Mouse (Mus musculus): ENCODE results near the gene Rnf26. TPM values are rescaled to one million over a fixed set of nuclear protein-coding genes. Genes with fewer than 3 reads are reported as not detected.
A peak's percentile ranks its signal among the peaks of the same experiment; 100 is the strongest.
"Not testable (repeated sequence)": the region's sequence is repeated elsewhere in the genome, so short reads cannot be mapped to it uniquely, and the experiment has no call there.

The Rnf26 gene
- polyA plus RNA-seq, 1 experiment from 2014 or later, result 35.2 TPM

DNA sequence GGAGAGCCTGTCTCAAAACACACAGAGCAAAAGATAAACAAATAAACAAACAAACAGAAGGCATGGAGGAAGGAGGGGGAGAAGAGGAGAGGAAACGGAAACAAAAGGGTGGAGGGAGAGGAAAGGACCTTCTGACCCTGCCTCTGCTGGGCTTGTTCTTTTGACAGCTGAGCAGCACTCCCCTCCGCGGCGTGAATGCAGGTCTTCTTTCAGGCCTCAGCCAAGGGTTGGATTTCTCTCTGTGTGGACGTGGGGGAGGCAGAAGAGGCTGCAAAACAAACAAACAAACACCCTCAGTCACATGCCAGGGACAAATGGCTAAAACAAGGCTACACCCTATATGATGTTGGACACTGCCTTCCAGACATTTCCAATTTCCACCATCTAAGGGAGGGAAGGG is 11.7 kb upstream of the Rnf26 start:
- Histone ChIP-seq H3K9ac (no peak overlapping the region), H3K36me3 (replicated peaks) (no peaks in the 10 kb centered on the region), H3K4me2 (no peak overlapping the region), H3K9me3 (replicated peaks) (no peaks in the 10 kb centered on the region), H3K4me1 (replicated peaks) (peaks cover 19% of the 10 kb centered on the region), H3K27me3 (peaks cover 23% of the 10 kb centered on the region), H3K27ac (replicated peaks) (no peak overlapping the region), H3K4me3 (replicated peaks) (no peak overlapping the region)
- no peak for ATAC-seq (ENCODE audit: insufficient read depth)
- 62% methylated on average over 5 of the region's 5 CpGs for WGBS (ENCODE audit: insufficient replicate concordance)

DNA sequence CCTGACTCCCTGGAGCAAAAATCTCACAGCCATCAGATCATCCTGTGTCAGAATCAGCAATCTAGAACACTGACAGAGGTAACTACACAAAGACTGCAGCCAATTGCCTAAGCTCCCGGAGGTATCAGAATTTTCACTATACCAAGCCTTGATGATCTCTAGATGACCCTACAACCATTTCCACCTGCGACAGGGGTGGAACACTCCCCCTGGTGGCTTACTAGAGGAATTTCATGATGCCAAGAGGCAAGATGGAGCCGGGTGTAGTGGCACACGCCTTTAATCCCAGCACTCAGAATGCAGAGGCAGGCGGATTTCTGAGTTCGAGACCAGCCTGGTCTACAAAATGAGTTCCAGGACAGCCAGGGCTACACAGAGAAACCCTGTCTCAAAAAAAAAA is 11.0 kb upstream of the Rnf26 start:
- Histone ChIP-seq H3K27me3 (peaks cover 16% of the 10 kb centered on the region), H3K4me2 (no peak overlapping the region), H3K9ac (no peak overlapping the region), H3K36me3 (replicated peaks) (no peaks in the 10 kb centered on the region), H3K9me3 (replicated peaks) (no peaks in the 10 kb centered on the region), H3K27ac (replicated peaks) (no peak overlapping the region), H3K4me3 (replicated peaks) (no peak overlapping the region), H3K4me1 (replicated peaks) (peaks cover 13% of the 10 kb centered on the region)
- WGBS (ENCODE audit: insufficient replicate concordance), result 64% methylated on average over 6 of the region's 6 CpGs
- no peak for ATAC-seq (ENCODE audit: insufficient read depth)

DNA sequence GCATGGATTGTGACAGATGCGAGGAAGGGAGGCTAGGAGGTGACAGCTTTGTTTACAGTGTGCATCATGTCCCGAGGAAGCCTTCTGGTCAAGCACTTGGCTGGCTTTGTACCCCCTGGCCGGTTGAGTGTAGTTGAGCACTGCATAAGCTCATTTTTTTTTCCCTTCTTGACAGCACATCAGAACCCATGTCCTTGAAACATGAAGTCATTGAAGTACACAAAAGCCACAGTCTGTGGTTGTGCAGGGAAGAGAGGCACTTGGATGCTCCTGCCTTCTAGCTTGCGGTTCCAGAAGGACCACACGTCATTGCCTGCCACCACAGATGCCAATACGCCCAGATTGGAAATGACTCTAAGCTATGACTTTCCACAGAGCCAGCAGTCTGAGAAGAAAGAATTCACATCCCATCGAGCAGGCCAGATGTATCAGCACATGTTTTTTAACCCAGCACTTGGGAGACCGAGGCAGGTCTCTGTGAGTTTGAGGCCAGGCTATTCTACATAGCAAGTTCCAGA is 6.7 kb upstream of the Rnf26 start:
- no peak overlapping the region for H3K9ac ChIP-seq
- no peak for ATAC-seq (ENCODE audit: insufficient read depth)
- no peaks in the 10 kb centered on the region for H3K36me3 ChIP-seq (replicated peaks)
- no peak overlapping the region for H3K4me2 ChIP-seq
- H3K9me3 ChIP-seq (replicated peaks), result no peaks in the 10 kb centered on the region
- no peak overlapping the region for H3K4me3 ChIP-seq (replicated peaks)
- no peaks in the 10 kb centered on the region for H3K27me3 ChIP-seq
- H3K4me1 ChIP-seq (replicated peaks), result no peaks in the 10 kb centered on the region
- WGBS (ENCODE audit: insufficient replicate concordance), result 64% methylated on average over 8 of the region's 8 CpGs
- H3K27ac ChIP-seq (replicated peaks), result no peak overlapping the region

DNA sequence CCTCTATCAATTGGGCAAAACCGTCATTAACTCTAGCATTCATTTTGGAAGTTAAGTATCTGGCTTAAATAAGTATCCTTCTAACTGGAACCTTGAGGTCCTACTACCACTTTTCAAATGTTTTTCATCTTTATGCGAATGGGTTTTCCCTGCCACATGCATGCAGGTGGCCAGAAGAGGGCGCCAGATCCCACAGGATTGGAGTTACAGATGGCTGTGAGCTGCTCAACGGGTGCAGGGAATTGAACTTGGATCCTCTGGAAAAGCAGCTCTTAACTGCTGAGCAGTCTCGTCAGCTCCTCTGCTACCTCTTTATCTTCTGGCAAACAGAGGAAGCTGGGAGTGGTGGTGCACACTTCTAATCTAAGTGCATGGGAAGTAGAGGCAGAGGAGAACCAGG is 5.7 kb upstream of the Rnf26 start:
- H3K27me3 ChIP-seq, result no peaks in the 10 kb centered on the region
- no peak overlapping the region for H3K4me2 ChIP-seq
- peaks cover 9% of the 10 kb centered on the region for H3K4me1 ChIP-seq (replicated peaks)
- no peak for ATAC-seq (ENCODE audit: insufficient read depth)
- H3K27ac ChIP-seq (replicated peaks), result no peak overlapping the region
- no peaks in the 10 kb centered on the region for H3K36me3 ChIP-seq (replicated peaks)
- WGBS (ENCODE audit: insufficient replicate concordance), result 38% methylated on average over 5 of the region's 5 CpGs
- H3K4me3 ChIP-seq (replicated peaks), result no peak overlapping the region
- H3K9me3 ChIP-seq (replicated peaks), result no peaks in the 10 kb centered on the region
- H3K9ac ChIP-seq, result no peak overlapping the region

DNA sequence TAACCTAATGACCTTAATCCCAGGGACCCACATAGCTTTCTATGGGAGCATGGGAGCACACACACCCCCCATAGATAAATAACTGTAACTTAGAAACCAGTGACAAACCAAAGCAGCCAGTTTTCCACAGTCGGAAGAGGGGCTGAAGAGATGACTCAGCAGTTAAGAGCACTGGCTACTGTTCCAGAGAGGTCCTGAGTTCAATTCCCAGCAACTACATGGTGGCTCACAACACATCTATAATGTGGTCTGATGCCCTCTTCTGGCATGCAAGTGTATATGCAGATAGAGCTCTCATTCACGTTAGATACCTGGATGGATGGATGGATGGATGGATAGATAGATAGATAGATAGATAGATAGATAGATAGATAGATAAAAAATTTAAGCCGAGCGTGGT is 2.9 kb upstream of the Rnf26 start:
- no peak overlapping the region for H3K27ac ChIP-seq (replicated peaks)
- H3K9me3 ChIP-seq (replicated peaks), result no peaks in the 10 kb centered on the region
- H3K4me3 ChIP-seq (replicated peaks), result no peak overlapping the region
- H3K4me2 ChIP-seq, result no peak overlapping the region
- ATAC-seq (ENCODE audit: insufficient read depth), result no peak
- H3K9ac ChIP-seq, result no peak overlapping the region
- no peaks in the 10 kb centered on the region for H3K27me3 ChIP-seq
- peaks cover 16% of the 10 kb centered on the region for H3K4me1 ChIP-seq (replicated peaks)
- no peaks in the 10 kb centered on the region for H3K36me3 ChIP-seq (replicated peaks)
- 66% methylated on average over 4 of the region's 4 CpGs for WGBS (ENCODE audit: insufficient replicate concordance)

DNA sequence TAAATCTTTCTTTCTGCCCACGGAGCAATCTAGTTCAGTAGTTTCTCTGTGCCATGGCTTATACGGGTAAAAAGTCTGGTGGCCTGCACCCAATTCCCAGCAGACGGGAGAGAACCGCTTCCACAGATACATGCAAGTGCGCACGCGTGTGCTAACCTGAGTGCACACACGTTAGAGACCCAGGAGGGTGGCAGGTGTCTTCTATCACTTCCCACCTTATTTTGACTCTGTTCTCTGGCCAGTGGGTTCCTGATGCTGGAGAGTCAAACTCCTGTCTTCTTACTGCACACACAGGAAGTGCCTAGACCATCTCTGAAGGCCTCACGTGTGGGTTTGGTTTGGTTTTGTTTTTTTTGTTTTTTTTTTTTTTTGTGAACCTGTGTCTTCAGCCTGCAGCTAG is 2.3 kb upstream of the Rnf26 start:
- Histone ChIP-seq H3K4me1 (replicated peaks) (peaks cover 20% of the 10 kb centered on the region), H3K9ac (no peak overlapping the region), H3K36me3 (replicated peaks) (peaks cover under 1% of the 10 kb centered on the region; the same call in 1 of the 2 replicates), H3K27ac (replicated peaks) (no peak overlapping the region), H3K4me2 (no peak overlapping the region), H3K9me3 (replicated peaks) (no peaks in the 10 kb centered on the region), H3K4me3 (replicated peaks) (no peak overlapping the region), H3K27me3 (no peaks in the 10 kb centered on the region)
- ATAC-seq (ENCODE audit: insufficient read depth), result no peak
- 77% methylated on average over 9 of the region's 9 CpGs for WGBS (ENCODE audit: insufficient replicate concordance)

DNA sequence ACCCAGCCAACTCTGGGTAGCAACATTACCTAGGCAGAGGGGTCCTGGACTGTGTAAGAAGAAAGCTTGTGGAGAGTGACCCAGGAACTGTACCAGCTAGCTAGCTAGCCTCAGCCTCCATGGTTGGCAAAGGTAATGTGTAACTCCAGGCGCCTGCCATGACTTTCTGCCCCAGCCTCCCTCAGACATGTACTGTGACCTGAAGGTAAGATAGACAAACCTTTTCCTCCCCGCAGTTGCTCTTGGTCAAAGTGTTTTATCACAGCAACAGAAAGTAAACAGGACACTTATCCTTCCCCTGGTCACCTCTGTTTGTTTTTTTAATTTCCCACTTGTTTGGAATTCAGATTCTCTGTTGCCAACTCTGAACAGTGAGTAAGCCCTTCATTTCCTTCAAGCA is 1.1 kb upstream of the Rnf26 start:
- H3K4me2 ChIP-seq, result peak overlapping the region; percentile 70; the same call in 1 of the 2 replicates
- H3K27me3 ChIP-seq, result no peaks in the 10 kb centered on the region
- no peak overlapping the region for H3K4me3 ChIP-seq (replicated peaks)
- WGBS (ENCODE audit: insufficient replicate concordance), result 62% methylated on average over 2 of the region's 2 CpGs
- H3K9me3 ChIP-seq (replicated peaks), result no peaks in the 10 kb centered on the region
- H3K36me3 ChIP-seq (replicated peaks), result peaks cover 12% of the 10 kb centered on the region
- ATAC-seq (ENCODE audit: insufficient read depth), result no peak
- no peak overlapping the region for H3K9ac ChIP-seq
- H3K27ac ChIP-seq (replicated peaks), result peak overlapping the region; percentile 55; the same call in 1 of the 2 replicates
- peaks cover 31% of the 10 kb centered on the region for H3K4me1 ChIP-seq (replicated peaks)

DNA sequence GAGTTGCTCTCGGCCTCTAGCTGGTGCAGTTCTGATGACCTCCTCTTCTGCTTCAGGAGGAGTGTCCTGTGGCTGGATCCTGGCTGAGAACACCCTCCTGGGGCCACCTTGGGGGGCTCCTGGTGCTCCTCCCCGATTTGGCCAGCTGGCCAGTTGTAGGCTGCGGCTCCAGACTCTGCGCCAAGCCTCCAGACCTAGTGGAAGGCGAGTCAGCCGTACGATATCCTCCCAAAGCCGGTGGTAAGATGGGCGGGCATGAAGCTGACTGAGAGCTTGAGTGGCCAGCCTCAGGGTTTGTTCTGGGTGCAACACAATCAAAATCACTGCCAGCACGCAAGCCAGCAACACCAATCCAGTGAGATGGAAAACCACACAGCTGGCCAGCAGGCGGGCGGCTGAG is 1.4 kb downstream of the Rnf26 start:
- H3K27me3 ChIP-seq; ATAC-seq (ENCODE audit: insufficient read depth); H3K9ac ChIP-seq; H3K9me3 ChIP-seq (replicated peaks); H3K27ac ChIP-seq (replicated peaks): not testable (repeated sequence)
- peak overlapping the region; percentile 74 for H3K4me3 ChIP-seq (replicated peaks)
- WGBS (ENCODE audit: insufficient replicate concordance), result 77% methylated on average over 10 of the region's 12 CpGs
- peaks cover 35% of the 10 kb centered on the region for H3K36me3 ChIP-seq (replicated peaks)
- peak overlapping the region; percentile 69 for H3K4me2 ChIP-seq
- peaks cover 55% of the 10 kb centered on the region for H3K4me1 ChIP-seq (replicated peaks)

DNA sequence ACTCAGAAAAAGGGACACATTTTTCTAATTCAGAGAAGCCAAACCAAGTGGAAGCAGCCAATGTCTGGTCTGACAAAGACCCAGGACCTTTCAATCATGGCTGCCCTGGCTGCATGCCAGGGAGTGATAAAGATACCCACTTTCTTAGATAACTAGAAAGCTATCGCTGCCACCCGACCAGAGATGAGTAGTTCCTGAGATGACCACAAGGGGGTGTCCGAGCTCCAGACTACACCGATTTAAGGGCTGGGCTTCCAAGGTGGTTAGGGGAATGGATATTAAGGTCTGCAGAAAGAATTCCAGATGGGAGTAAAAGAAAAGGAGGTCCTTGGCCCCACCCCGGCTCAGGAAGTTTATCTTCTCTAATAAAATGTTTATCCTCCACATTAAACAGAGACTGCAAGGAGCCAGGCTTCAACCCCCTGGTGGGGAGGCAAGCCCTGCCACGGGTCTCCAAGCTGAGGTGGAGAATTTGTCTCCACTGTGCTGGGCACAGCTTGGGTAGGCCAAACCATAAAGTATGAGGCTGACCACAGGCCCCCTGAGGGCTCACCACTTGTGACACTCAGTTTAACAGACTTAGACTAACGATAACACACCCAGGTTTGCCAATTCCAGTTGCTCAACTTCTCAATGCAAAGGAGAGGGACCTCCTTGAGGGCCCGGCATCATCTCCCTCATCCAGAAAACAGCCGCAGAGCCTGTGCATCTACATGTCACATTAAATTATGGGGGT is 3.8 kb downstream of the Rnf26 start:
- Histone ChIP-seq H3K27ac (replicated peaks) (no peak overlapping the region), H3K4me2 (peak overlapping the region; percentile 58), H3K36me3 (replicated peaks) (peaks cover 51% of the 10 kb centered on the region), H3K9me3 (replicated peaks) (no peaks in the 10 kb centered on the region), H3K27me3 (no peaks in the 10 kb centered on the region), H3K4me1 (replicated peaks) (peaks cover 62% of the 10 kb centered on the region), H3K9ac (no peak overlapping the region), H3K4me3 (replicated peaks) (peak overlapping the region; percentile 24)
- no peak for ATAC-seq (ENCODE audit: insufficient read depth)
- whole genome bisulfite sequencing (ENCODE audit: insufficient replicate concordance), result 33% methylated on average over 9 of the region's 9 CpGs

DNA sequence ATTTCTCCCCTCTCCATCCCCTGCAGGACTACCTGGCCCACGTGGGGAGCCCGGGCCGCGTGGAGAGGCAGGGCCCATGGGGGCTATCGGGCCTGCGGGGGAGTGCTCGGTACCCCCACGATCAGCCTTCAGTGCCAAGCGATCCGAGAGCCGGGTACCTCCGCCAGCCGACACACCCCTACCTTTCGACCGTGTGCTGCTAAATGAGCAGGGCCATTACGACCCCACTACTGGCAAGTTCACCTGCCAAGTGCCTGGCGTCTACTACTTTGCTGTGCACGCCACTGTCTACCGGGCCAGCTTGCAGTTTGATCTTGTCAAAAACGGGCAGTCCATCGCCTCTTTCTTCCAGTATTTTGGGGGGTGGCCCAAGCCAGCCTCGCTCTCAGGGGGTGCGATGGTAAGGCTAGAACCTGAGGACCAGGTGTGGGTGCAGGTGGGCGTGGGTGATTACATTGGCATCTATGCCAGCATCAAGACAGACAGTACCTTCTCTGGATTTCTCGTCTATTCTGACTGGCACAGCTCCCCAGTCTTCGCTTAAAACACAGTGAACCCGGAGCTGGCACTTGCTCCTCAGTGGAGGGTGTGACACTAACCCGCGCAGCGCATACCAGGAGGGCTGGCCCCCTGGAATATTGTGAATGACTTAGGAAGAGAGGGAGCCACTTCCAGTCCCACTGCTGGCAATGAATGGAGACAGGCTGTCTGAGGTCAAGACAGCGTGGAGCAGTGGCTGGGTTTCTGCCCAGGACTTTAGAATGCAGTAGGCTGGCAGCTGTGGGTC is 4.9 kb downstream of the Rnf26 start:
- no peak overlapping the region for H3K9ac ChIP-seq

DNA sequence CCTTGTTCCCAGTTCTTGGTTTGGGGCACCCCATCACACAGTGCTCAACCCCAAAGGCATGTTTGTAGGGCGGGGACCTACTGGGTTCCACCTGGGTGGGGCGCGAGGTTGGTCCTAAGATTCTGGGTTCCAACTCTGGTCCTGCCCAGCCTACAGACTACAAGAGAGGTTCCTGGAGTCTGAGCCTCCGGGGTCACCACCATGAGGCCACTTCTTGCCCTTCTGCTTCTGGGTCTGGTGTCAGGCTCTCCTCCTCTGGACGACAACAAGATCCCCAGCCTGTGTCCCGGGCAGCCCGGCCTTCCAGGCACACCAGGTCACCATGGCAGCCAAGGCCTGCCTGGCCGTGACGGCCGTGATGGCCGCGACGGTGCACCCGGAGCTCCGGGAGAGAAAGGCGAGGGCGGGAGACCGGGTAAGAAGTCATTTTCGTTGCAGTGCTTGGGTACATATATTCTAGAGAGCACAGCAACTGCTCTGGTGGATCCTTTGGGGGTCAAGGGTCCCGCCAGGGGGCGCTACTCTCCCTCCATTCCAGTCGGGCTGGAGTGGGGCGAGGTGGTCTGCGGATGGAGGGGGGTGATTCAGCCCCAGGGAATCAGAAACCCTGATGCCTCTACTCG is 5.6 kb downstream of the Rnf26 start:
- no peak overlapping the region; the same call in 1 of the 2 replicates for H3K27ac ChIP-seq (replicated peaks)
- no peak overlapping the region for H3K4me2 ChIP-seq
- WGBS (ENCODE audit: insufficient replicate concordance), result 69% methylated on average over 25 of the region's 25 CpGs
- peaks cover 52% of the 10 kb centered on the region for H3K4me1 ChIP-seq (replicated peaks)
- H3K36me3 ChIP-seq (replicated peaks), result peaks cover 54% of the 10 kb centered on the region
- H3K9me3 ChIP-seq (replicated peaks), result no peaks in the 10 kb centered on the region
- H3K9ac ChIP-seq, result no peak overlapping the region
- H3K27me3 ChIP-seq, result no peaks in the 10 kb centered on the region
- ATAC-seq (ENCODE audit: insufficient read depth), result no peak
- H3K4me3 ChIP-seq (replicated peaks), result no peak overlapping the region

More for the DNA sequence above, 4.9 kb downstream of the Rnf26 start:
- ATAC-seq (ENCODE audit: insufficient read depth), result no peak
- Histone ChIP-seq H3K4me2 (peak overlapping the region; percentile 58; the same call in 1 of the 2 replicates), H3K27ac (replicated peaks) (no peak overlapping the region), H3K4me1 (replicated peaks) (peaks cover 52% of the 10 kb centered on the region), H3K27me3 (no peaks in the 10 kb centered on the region), H3K36me3 (replicated peaks) (peaks cover 54% of the 10 kb centered on the region), H3K4me3 (replicated peaks) (no peak overlapping the region), H3K9me3 (replicated peaks) (no peaks in the 10 kb centered on the region)
- 85% methylated on average over 31 of the region's 31 CpGs for WGBS (ENCODE audit: insufficient replicate concordance)
